Mouse (Mus musculus): ENCODE data around the gene Atp2b2. TPM values are rescaled to one million over a fixed set of nuclear protein-coding genes. Genes with fewer than 3 reads are reported as not detected.
A peak's percentile ranks its signal among the peaks of the same experiment; 100 is the strongest.

Atp2b2 gene
- polyA plus RNA-seq, 1 experiment from 2014 or later = 0.03 TPM

DNA sequence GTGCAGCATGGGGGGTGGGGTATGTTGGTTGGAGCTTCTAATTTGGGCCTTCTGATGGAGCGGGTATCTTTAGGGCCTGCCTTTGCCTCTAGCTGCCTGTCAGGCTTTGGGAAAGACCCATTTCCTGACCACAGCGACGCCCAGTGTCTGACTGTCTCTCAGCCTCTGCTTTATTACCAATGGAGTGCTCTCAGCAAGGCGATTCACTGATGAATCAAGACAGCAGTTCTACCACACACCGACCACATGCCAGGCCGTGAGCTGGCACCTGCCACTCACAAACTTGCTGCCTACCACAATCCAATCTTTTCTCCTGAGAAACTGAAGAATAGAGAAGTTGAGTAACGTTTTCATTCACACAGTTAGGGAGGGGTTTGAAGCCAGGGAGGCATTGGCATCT is 256.8 kb downstream of the Atp2b2 start:
- Histone ChIP-seq H3K9me3 (replicated peaks) (no peaks in the 10 kb centered on the region), H3K4me1 (peaks cover 10% of the 10 kb centered on the region), H3K36me3 (no peaks in the 10 kb centered on the region), H3K27me3 (ENCODE audit: low read depth, poor library complexity, severe bottlenecking) (no peaks in the 10 kb centered on the region), H3K4me3 (no peak overlapping the region), H3K27ac (no peak overlapping the region)
- DNase-seq (ENCODE audit: low spot score) = no peak
- WGBS = 83% methylated on average over 7 of the region's 7 CpGs

DNA sequence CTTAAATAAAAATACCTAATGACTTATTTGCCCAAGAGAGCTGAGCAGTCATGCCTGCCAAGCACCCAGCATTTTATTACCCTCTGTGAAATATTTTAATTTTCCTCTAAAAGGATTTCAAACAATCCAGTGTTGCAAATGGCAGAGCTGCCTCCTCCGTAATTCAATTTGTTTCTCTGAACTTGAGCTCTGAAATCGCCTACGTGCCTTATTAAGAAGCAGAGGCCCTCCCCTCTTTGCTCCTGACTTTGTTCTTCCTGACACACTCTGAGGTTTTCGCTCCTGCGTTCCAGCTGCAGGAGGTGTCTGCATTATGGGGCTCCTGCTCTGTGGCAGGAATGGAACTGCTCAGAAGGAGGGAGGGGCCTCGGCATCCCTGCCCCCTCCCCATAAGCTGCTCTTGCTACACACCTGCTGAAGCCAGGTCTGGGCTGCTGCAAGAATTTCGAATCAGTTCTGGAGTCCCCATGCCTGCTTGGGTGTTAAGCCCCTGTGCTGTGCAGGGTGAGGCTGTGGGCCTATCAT is 264.1 kb downstream of the Atp2b2 start:
- DNase-seq (ENCODE audit: low spot score) = no peak
- Histone ChIP-seq H3K27ac (no peak overlapping the region), H3K9me3 (replicated peaks) (no peaks in the 10 kb centered on the region), H3K4me3 (no peak overlapping the region), H3K4me1 (peaks cover 5% of the 10 kb centered on the region; the same call in 1 of the 2 replicates), H3K36me3 (no peaks in the 10 kb centered on the region), H3K27me3 (ENCODE audit: low read depth, poor library complexity, severe bottlenecking) (no peaks in the 10 kb centered on the region)
- 61% methylated on average over 7 of the region's 7 CpGs for WGBS

DNA sequence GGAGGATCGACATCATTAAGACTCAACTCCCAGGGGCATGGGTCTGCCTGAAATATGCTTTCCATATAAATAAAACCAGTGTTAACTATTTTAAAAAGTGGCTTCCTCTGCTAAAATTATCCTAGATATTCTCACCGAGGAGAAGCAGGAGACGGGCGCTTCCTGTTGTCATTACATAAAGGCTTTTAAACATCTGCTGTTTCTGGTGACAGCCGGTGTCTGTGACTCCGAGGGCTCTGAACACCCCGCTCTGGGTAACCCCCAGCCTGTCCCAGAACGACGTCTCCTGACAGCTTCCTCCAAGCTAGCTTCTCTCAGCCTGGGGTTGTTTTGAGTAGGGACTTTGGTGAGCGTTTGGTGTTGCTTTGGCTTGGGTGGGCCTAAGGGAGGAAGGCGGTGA is 273.6 kb downstream of the Atp2b2 start:
- Histone ChIP-seq H3K27me3 (ENCODE audit: low read depth, poor library complexity, severe bottlenecking) (no peaks in the 10 kb centered on the region), H3K4me3 (no peak overlapping the region), H3K9me3 (replicated peaks) (no peaks in the 10 kb centered on the region), H3K27ac (no peak overlapping the region), H3K36me3 (no peaks in the 10 kb centered on the region), H3K4me1 (no peaks in the 10 kb centered on the region)
- DNase-seq (ENCODE audit: low spot score) = no peak
- WGBS = 82% methylated on average over 11 of the region's 11 CpGs

DNA sequence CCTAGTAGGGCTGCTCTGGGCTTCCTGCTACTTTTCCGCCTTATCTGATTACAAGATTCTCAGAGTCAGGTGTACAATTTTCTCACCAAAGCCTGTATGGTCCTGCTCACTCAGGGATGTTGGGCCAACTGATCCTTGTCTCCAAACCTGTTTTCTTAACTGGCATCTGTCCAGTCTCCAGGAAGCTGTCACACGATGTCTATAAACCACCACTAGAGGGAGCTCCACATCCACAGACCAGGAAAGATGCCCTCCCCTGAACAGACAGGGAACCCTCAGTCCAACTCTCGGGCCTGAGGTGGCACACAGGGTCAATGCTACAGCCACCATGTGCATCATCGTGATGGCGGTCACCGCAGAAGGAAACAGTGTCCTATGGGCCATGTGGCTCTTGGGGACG is 280.8 kb downstream of the Atp2b2 start:
- H3K36me3 ChIP-seq = no peaks in the 10 kb centered on the region
- peak; percentile 74 for DNase-seq (ENCODE audit: low spot score)
- 30% methylated on average over 7 of the region's 7 CpGs for WGBS
- H3K9me3 ChIP-seq (replicated peaks) = no peaks in the 10 kb centered on the region
- H3K27me3 ChIP-seq (ENCODE audit: low read depth, poor library complexity, severe bottlenecking) = peaks cover 8% of the 10 kb centered on the region; the same call in 1 of the 2 replicates
- H3K4me3 ChIP-seq = no peak overlapping the region
- H3K27ac ChIP-seq = no peak overlapping the region
- H3K4me1 ChIP-seq = no peaks in the 10 kb centered on the region

DNA sequence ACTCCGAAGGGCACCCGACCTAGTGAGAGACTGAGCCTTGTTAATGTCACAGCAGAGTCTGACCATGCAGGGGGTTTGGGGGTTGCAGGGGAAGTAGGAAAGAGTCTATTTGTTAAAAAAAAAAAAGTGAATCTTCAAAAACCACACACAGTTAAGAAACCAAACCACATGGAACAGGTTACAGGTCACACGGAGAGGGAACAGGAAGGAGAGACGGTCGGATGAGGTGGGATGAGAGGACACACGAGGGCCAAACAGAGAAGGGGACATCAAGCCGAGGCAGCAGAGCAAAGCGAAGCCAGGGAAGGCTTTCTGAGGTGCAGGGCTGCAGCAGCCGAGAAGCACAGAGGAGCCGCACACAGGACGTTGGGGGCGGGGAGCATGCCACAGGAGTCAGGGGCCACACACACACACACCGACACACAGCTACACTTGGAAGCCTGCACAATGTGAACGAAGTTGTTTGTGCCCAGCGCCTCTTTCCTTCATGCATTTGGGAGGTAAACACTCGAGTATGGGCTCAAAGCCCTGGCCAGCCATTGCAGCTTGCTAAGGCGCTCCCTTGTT is 293.2 kb downstream of the Atp2b2 start:
- DNase-seq (ENCODE audit: low spot score) = no peak
- no peaks in the 10 kb centered on the region for H3K36me3 ChIP-seq
- H3K9me3 ChIP-seq (replicated peaks) = no peaks in the 10 kb centered on the region
- peaks cover 9% of the 10 kb centered on the region; the same call in 1 of the 2 replicates for H3K4me1 ChIP-seq
- H3K4me3 ChIP-seq = 0 out of 2 replicates have a peak overlapping the region, but pooled peaks have one; percentile 23
- no peak overlapping the region for H3K27ac ChIP-seq
- peaks cover 32% of the 10 kb centered on the region for H3K27me3 ChIP-seq (ENCODE audit: low read depth, poor library complexity, severe bottlenecking)
- WGBS = 66% methylated on average over 17 of the region's 17 CpGs

DNA sequence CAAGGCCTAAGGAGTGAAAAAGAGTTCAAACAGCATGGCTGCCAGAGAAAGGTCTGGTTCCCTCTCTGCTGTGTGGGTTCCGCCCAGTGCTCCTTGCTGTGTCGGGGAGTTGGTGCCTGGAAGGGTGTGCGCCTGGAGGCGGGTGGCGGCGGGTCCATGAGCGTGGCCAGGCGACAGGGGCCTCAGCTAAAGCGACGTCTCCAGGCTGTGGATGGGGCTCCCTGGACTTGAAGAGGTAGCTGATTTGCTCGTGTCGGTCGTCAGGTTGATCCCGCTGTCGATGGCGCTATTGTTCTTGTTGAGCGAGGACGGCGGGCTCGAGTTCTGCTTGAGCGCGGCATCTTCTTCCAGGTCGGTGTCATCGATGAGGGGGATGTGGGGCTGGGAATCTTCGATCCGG is 294.1 kb downstream of the Atp2b2 start:
- Histone ChIP-seq H3K9me3 (replicated peaks) (no peaks in the 10 kb centered on the region), H3K36me3 (no peaks in the 10 kb centered on the region), H3K27me3 (ENCODE audit: low read depth, poor library complexity, severe bottlenecking) (peaks cover 32% of the 10 kb centered on the region), H3K27ac (no peak overlapping the region), H3K4me1 (peaks cover 9% of the 10 kb centered on the region; the same call in 1 of the 2 replicates), H3K4me3 (peak overlapping the region; percentile 23; the same call in 1 of the 2 replicates)
- 27% methylated on average over 26 of the region's 26 CpGs for WGBS
- DNase-seq (ENCODE audit: low spot score) = peak; percentile 36

DNA sequence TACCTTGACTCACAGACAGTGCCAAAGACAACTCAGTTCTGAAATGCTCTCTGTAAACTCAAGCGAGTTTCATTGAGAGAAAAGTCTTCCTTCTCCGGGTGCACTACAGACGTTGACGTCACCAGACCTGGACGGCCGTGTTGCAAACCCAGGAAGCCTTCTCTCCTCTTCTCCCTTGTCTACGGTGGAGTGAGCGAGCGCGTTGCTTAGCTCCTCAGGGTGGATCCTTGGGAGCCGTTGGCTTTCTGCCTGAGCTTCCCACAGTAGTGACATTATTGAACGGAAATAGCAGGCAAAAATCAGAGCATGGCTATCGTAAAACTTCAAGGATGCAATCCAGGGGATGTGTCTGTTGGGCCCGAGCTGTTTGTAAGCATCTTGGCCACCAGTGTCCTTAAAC is 295.1 kb downstream of the Atp2b2 start:
- Histone ChIP-seq H3K4me1 (peaks cover 9% of the 10 kb centered on the region; the same call in 1 of the 2 replicates), H3K9me3 (replicated peaks) (no peaks in the 10 kb centered on the region), H3K27ac (no peak overlapping the region), H3K36me3 (no peaks in the 10 kb centered on the region), H3K4me3 (no peak overlapping the region), H3K27me3 (ENCODE audit: low read depth, poor library complexity, severe bottlenecking) (peaks cover 32% of the 10 kb centered on the region)
- no peak for DNase-seq (ENCODE audit: low spot score)
- WGBS = 86% methylated on average over 14 of the region's 14 CpGs

DNA sequence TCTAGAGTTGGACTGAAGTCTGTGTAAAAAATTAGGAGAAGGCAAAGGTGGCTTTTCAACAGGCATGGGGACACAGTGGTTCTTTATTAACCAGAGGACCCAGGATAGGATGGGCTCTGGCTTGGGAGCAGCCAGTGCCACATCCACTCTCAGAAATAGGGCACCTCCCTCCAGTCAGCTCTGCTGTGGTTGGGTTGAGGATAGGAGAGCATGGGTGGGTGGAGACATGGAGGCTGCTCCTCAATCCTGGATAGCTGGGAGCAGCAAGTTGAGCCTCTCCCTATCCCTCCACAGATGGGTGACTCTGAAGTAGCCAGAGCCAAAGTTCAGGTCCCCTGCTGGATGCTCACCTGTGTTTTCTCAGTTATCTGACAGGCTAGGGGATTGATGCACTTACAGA is 297.3 kb downstream of the Atp2b2 start:
- Histone ChIP-seq H3K36me3 (no peaks in the 10 kb centered on the region), H3K27me3 (ENCODE audit: low read depth, poor library complexity, severe bottlenecking) (peaks cover 32% of the 10 kb centered on the region), H3K27ac (no peak overlapping the region), H3K9me3 (replicated peaks) (no peaks in the 10 kb centered on the region), H3K4me3 (no peak overlapping the region), H3K4me1 (peaks cover 9% of the 10 kb centered on the region; the same call in 1 of the 2 replicates)
- DNase-seq (ENCODE audit: low spot score) = no peak

DNA sequence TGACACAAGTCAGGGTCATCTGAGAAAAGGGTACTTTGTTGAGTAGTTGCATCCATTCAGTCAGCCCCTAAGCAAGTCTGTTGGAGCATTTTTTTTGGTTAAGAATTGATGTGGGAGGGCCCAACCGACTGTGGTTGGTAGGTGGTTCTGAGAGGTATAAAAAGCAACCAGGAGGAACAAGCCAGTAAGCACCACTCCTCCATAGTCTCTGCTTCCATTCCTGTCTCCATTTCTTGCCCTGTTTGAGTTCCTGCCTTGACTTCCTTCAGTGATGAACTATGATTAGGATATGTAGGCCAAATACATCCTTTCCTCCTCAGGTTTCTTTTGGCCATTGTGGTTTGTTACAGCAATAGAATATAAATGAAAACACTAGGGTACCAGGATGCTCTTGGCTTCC is 299.3 kb downstream of the Atp2b2 start:
- H3K4me1 ChIP-seq = peaks cover 16% of the 10 kb centered on the region
- DNase-seq (ENCODE audit: low spot score) = no peak
- 59% methylated on average over 1 of the region's 1 CpGs for WGBS
- peaks cover 16% of the 10 kb centered on the region for H3K27me3 ChIP-seq (ENCODE audit: low read depth, poor library complexity, severe bottlenecking)
- peaks cover 6% of the 10 kb centered on the region for H3K36me3 ChIP-seq
- H3K9me3 ChIP-seq (replicated peaks) = no peaks in the 10 kb centered on the region
- H3K4me3 ChIP-seq = no peak overlapping the region
- no peak overlapping the region for H3K27ac ChIP-seq

DNA sequence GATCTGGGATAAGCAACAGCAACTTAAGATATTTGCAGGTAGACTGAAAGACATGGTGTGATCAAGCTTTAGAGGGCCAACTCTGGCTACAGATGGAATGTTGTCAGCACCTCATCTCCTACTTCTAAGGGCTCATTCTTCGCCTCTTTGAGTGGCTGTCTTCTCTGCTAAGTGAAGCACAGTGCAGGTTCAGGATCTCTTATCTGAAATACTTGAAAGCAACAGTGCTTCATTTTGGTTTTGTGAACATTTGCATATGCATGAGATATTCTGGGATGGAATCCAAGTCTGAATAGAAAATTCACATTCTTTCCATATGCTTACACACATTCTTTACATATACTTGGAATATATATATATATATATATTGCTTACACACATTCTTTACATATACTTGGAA is 300.1 kb downstream of the Atp2b2 start:
- H3K27me3 ChIP-seq (ENCODE audit: low read depth, poor library complexity, severe bottlenecking) = peaks cover 10% of the 10 kb centered on the region; the same call in 1 of the 2 replicates
- H3K36me3 ChIP-seq = peaks cover 14% of the 10 kb centered on the region
- H3K4me1 ChIP-seq = peaks cover 16% of the 10 kb centered on the region
- 90% methylated on average over 1 of the region's 1 CpGs for WGBS
- H3K27ac ChIP-seq = no peak overlapping the region
- no peaks in the 10 kb centered on the region for H3K9me3 ChIP-seq (replicated peaks)
- no peak overlapping the region for H3K4me3 ChIP-seq
- DNase-seq (ENCODE audit: low spot score) = no peak

DNA sequence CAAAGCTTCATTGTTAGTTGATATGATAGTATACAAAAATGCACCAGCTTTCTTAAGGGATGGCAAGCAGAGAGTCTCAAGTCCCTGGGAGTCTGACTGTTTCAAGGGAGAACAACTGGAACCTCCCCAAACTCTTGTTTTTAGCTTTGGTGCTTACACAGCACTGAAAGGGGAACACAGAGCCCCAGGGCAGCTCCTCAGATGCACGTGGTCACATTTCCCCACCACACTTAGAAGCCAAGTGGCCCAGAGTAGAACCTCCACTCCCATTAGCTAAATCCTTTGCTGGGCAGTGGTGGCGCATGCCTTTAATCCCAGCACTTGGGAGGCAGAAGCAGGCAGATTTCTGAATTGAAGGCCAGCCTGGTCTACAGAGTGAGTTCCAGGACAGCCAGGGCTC is 301.0 kb downstream of the Atp2b2 start:
- H3K9me3 ChIP-seq (replicated peaks) = no peaks in the 10 kb centered on the region
- H3K4me1 ChIP-seq = peaks cover 16% of the 10 kb centered on the region
- H3K36me3 ChIP-seq = peaks cover 23% of the 10 kb centered on the region
- 66% methylated on average over 2 of the region's 2 CpGs for WGBS
- no peak overlapping the region for H3K27ac ChIP-seq
- DNase-seq (ENCODE audit: low spot score) = no peak
- H3K4me3 ChIP-seq = no peak overlapping the region
- peaks cover 7% of the 10 kb centered on the region; the same call in 1 of the 2 replicates for H3K27me3 ChIP-seq (ENCODE audit: low read depth, poor library complexity, severe bottlenecking)

DNA sequence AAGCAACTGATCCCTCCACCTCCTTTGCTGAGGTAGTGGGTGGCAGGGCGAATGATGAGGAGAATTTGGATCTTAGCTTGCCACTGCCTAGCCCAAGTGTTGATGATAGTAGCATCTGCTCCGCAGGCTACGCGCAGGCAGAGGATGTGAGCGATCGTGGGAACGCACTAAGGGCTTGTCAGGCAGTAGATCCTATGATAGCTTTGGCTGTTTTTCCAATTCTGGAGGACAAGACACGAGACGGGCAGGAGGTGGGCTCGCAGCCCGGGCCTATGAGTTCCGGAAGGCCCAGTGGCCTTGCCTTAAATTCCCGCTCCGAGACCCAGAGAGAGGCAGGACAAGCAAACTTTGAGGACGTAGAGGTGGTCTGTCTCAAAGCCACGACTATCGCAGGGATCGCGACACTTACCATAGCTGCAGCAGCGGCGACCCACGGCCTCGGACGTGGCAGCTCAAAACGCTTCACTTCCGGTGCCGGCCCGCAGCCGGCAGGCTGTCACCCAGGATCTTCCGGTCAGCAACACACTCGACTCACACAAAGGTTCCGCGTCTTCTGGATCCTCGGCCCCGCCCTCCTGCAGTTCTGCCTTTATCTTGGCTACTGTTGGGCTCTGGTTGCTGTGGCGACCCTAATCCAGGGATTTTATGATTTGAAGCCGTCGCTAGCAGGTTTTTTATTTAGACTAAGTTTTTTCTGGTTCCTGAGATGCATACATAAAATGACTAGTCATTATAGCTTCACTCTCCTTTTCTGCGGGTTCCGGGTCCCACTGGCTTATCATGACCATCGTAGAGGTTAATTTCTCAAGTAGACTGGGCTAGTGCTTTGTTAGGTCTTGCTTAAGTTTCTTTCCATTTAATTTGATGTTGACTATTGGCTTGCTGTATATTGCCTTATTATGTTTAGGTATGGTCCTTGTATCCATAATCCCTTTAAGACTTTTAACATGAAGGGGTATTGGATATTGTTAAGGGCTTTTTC is 301.9 kb downstream of the Atp2b2 start, which contains the start of gene Sec13:
TSS of gene Sec13 (minus strand) at position 508 of the 982 bp plus-strand sequence.
- peak; percentile 93 for DNase-seq (ENCODE audit: low spot score)
- H3K4me3 ChIP-seq = peak within 1 kb of the TSS; percentile 88
- H3K27me3 ChIP-seq (ENCODE audit: low read depth, poor library complexity, severe bottlenecking) = no peaks in the 10 kb centered on the region
- H3K4me1 ChIP-seq = peaks cover 16% of the 10 kb centered on the region
- H3K9me3 ChIP-seq (replicated peaks) = no peaks in the 10 kb centered on the region
- peaks cover 32% of the 10 kb centered on the region for H3K36me3 ChIP-seq
- 7% methylated on average over 41 of the region's 41 CpGs for WGBS
- peak within 1 kb of the TSS; percentile 86 for H3K27ac ChIP-seq

All from limb, embryonic 10.5 days (tissue).